Mouse (Mus musculus) CD4-positive, CD25-positive, alpha-beta regulatory T cell (primary cell): ENCODE measurements around the gene Ascl4. TPM values are rescaled to one million over a fixed set of nuclear protein-coding genes. Genes with fewer than 3 reads are reported as not detected.

Source experiments
- polyA plus RNA-seq: library from polyadenylated mRNA; unstranded; fragments of 100-300 nt; shearing (Covaris generic); gene quantifications from one replicate; pipeline ENCODE4 v1.2.1, GENCODE M21; 2017

Ascl4 gene
- not detected for polyA plus RNA-seq

GRCm38 (mm10) chr10:85927676-85928445, at the start of gene Ascl4:
TSS of gene Ascl4 (plus strand) at chr10:85927681.

GRCm38 (mm10) chr10:85916498-85917309, 10.8 kb upstream of the Ascl4 start, which contains the start of gene Prdm4:
TSS of gene Prdm4 (minus strand) at chr10:85917142.

GRCm38 (mm10) chr10:85957464-85957950, 30.0 kb downstream of the Ascl4 start, which contains the start of gene Rtcb:
TSS of gene Rtcb (minus strand) at chr10:85957823.

Other genes starting within 250 kb of the Ascl4 start
- 62.2 TPM for gene Pwp1, start 98.2 kb upstream of the Ascl4 start, polyA plus RNA-seq
- gene Prdm4, start 10.5 kb upstream of the Ascl4 start, polyA plus RNA-seq, result 28.8 TPM
- 145 TPM for gene Rtcb, start 30.1 kb downstream of the Ascl4 start, polyA plus RNA-seq
- 0.16 TPM for gene Bpifc, start 84.2 kb downstream of the Ascl4 start, polyA plus RNA-seq
- gene Fbxo7, start 94.3 kb downstream of the Ascl4 start, polyA plus RNA-seq, result 62.7 TPM